Mouse (Mus musculus): ENCODE results near the gene 1700010I14Rik.

1700010I14Rik gene

DNA sequence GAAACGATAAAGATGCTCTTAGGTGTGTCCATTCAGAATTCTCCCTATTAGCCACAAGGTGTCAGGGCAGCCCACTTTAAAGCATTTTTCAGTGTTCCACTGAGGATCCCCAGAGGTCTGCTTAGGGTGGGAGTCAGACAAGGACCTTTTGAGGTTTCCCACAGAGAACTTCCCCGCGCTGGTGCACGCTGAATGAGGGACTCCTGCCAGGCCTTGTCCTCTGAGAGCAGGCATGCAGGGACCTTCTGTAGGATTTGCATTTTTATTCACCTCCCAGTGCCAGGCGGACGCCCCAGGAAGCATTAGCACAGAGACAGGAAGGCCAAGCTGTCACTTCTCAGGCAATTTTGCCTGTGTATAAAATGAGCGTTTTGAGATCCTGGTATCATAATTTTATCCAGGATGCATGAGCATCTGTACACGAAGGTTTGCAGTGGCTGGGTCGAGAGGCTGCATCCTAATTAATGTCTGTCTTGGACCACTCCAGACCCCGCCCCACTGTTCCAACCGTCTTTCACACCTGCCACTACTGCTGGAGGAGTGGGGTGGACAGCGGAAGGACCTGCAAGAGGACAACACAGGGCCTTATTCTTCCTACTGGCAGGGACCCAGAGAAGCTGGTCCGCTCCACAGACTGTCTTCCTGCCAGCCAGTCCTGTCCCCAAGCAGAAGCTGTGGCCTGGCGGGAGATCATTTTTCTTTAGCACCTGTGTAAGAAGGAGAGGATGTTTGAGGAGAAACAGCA, 35.2 kb downstream of the 1700010I14Rik start:
- DNase-seq (ENCODE audit: low spot score in 2 of 2), result no peak

GRCm38 (mm10) chr17:9030181-9030580, 42.0 kb downstream of the 1700010I14Rik start:
- DNase-seq (ENCODE audit: low spot score in 2 of 2), result no peak

DNA sequence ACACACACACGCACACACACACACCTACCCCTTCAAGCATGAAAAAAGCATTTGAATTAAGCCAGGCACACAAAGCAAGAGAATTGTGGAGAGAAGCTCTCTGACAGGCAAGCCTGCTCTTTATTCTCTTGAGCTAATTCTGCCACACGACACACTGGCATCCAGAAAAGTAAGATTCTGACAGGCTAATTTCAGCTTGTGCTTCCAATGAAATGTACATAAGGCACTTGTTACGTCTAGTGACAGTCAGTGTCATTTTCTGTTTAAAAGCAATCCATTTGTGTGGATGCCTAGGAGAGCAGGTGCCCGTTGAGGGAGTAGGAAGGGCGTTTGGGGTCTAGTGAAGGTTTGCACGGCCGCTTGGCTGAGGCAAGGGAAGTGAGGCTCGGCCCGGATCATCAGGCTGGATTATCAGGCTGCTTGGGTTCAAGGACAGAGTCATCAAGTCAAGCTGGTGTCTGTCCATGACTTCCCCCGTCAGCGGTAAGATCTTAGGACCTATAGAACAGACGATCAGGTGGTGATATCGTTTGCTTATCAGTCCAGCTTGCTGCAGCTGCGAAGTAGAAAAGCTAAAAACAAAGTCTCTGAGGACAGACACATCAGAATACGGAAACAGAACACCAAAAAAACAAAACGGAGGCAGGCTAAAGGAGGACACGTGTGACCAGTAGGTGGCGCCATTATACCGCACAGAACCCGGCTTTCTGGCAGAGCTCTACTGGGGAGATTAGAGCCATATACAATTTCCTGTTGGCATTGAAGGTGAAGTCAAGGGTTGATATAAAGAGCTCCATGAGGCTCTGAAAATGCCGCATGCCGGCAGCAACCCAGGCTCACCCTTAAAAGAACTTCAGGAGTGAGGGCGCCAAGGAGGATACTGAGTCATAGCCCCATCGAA, 43.4 kb downstream of the 1700010I14Rik start:
- peak; percentile 47 to 66 for DNase-seq (ENCODE audit: low spot score in 2 of 2)

- DNase-seq (ENCODE audit: low spot score in 2 of 2), result no peak
Measured at GRCm38 (mm10) chr17:9032362-9033044, 44.4 kb downstream of the 1700010I14Rik start.

- no peak for DNase-seq (ENCODE audit: low spot score in 2 of 2)
Measured at GRCm38 (mm10) chr17:9033511-9033910, 45.4 kb downstream of the 1700010I14Rik start.

GRCm38 (mm10) chr17:9035561-9036348, 47.6 kb downstream of the 1700010I14Rik start:
- no peak for DNase-seq (ENCODE audit: low spot score in 2 of 2)

- no peak for DNase-seq (ENCODE audit: low spot score in 2 of 2)
Measured at GRCm38 (mm10) chr17:9042723-9043122, 54.6 kb downstream of the 1700010I14Rik start.

DNA sequence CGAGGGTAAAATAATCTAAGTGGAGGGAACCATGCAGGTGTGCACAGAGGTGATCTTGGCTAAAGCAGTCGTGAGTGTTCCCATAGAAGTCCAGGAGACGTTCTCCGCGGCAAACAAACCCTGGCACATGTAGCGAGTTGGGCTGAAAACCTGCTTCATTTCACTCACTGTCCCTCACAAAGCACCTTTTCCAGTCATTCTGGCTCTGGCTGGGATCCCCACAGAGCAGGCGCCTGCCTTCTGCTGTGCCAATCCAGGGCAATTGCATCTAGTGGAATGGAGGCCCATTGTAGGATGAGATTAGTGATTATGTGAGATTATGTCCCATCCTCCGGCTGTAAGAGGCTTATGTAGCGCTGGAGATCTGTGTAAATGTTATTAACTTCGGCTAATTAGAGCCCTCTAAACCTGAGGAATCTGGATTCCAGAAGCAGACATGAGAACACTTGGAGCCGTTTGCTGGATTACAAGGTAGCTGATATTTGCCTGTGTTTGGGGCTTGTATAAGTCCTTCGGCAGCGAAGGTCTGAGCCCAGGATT, 64.4 kb downstream of the 1700010I14Rik start:
- DNase-seq (ENCODE audit: low spot score in 2 of 2), result no peak

DNA sequence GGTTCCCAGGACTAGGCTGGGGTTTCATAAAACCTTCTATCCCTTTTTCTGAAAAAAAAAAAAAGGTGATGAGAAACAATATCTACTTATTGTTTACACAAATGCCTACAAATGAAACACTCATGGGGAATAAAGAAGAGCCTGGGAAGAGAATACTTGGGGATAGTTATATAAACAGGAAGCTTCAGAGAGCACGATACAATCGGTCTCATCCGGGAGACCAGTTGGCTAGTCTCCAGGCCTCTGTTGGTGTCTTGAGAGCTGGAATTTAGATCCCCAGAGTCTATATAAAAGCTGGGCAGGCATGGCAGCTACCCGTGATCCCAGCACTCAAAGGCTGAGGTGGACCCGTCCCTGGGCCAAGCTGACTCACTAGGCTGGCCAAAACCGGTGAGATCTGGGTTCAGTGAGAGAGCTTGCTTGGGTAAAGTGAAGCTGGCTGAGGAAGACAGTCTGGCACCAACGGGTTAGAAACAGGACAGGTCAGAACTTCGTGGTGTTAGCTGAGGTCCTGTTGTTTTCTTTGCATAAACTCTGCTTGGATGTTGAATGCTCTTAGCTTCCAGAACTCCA, 71.3 kb downstream of the 1700010I14Rik start:
- no peak for DNase-seq (ENCODE audit: low spot score in 2 of 2)
